Mouse (Mus musculus): ENCODE results near the gene Nsdhl. TPM values are rescaled to one million over a fixed set of nuclear protein-coding genes. Genes with fewer than 3 reads are reported as not detected.
A peak's percentile ranks its signal among the peaks of the same experiment; 100 is the strongest.

The Nsdhl gene
- polyA plus RNA-seq, 1 experiment from 2014 or later, result 37.4 TPM

DNA sequence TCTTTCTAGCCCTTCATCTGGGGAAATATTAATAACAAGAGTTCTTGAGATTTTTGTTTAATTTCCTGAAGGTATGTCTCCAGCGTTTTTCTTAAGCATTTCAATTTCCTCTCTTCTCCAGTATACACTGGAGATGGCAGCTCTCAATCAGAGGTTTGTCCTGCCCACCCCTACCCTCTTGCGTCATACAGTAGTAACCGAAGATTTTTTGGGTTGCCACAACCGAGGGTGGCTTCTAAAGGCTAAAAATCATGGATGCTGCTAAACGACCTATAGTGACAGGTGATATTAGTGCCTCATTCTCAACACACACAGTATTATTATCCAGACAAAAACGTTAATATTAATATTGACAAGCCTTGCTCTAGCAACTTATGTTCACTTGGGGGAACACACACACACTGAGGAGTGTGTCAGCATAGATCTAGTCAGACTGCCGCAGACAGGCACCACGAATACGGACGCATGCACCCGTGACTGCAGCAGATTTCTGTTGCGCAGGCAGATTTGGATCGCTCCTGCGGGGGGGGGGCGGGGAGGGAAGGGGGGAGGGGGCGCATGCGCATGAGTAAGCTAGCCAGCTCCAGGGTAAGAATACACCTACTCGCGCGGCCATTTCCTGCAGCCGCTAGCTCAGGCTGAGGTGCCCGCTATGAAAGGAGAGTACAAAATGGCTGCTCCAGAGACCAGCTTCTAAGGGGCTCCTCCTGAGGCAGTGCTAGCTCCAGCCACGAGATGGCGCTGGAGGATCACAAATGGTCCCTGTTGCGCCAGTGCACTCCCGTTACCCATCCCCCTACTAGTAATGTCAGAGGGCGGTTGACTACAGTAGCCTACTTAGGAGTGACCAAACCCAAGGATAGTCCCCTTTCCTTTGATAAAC is 89.5 kb downstream of the Nsdhl start:
- WGBS, result 20% methylated on average over 21 of the region's 27 CpGs
- ATAC-seq, result peak; percentile 100

More for the DNA sequence above, 89.5 kb downstream of the Nsdhl start:
- no peaks in the 10 kb centered on the region for H3K9me3 ChIP-seq (replicated peaks)
- H3K9ac ChIP-seq, result peak overlapping the region; percentile 46
- peak overlapping the region; percentile 31 for H3K4me3 ChIP-seq
- no peaks in the 10 kb centered on the region for H3K36me3 ChIP-seq (ENCODE audit: poor library complexity, severe bottlenecking)
- no peaks in the 10 kb centered on the region for H3K27me3 ChIP-seq
- H3K4me1 ChIP-seq, result no peaks in the 10 kb centered on the region
- H3K4me2 ChIP-seq, result peak overlapping the region; percentile 52
- peak overlapping the region; percentile 66 for H3K27ac ChIP-seq

MicroRNAs within 50 kb of the gene (microRNA counts, 519-probe panel; counts per million panel counts)
- microRNA mmu-miR-2137, result 177 counts per million, percentile 53 among the panel's probes with 10 or more counts

Small RNA genes lying within 50 kb of the gene (microRNA-seq; reads per million reads assigned to microRNA genes)
- gene Mir2137, result 1.6 reads per million

Other genes starting within 250 kb of the Nsdhl start
- gene Gabrq, start 93.4 kb upstream of the Nsdhl start, polyA plus RNA-seq (2015; fragmentation: Nextera tagmentation; extraction: Ambion mirVana), result 1.5 and 1.9 TPM in 2 replicates
- 104 TPM in 2 replicates for gene Cetn2, start 146 bp upstream of the Nsdhl start, polyA plus RNA-seq (2015; fragmentation: Nextera tagmentation; extraction: Ambion mirVana)
- gene Zfp185, start 68.8 kb downstream of the Nsdhl start, polyA plus RNA-seq (2015; fragmentation: Nextera tagmentation; extraction: Ambion mirVana), result 0.67 and 0.86 TPM in 2 replicates
- not detected in 2 replicates for gene Pnma5, start 118.5 kb downstream of the Nsdhl start, polyA plus RNA-seq (2015; fragmentation: Nextera tagmentation; extraction: Ambion mirVana)
- 1.7 and 1.9 TPM in 2 replicates for gene Pnma3, start 146.2 kb downstream of the Nsdhl start, polyA plus RNA-seq (2015; fragmentation: Nextera tagmentation; extraction: Ambion mirVana)
- 0.23 and 0.49 TPM in 2 replicates for gene Xlr4a, start 163.9 kb downstream of the Nsdhl start, polyA plus RNA-seq (2015; fragmentation: Nextera tagmentation; extraction: Ambion mirVana)
- gene Xlr3a, start 178.5 kb downstream of the Nsdhl start, polyA plus RNA-seq (2015; fragmentation: Nextera tagmentation; extraction: Ambion mirVana), result 2.9 and 3.4 TPM in 2 replicates
- 0.32 and 1.0 TPM in 2 replicates for gene Gm14685, start 198.5 kb downstream of the Nsdhl start, polyA plus RNA-seq (2015; fragmentation: Nextera tagmentation; extraction: Ambion mirVana)
- not detected in 2 replicates for gene Xlr5b, start 230.2 kb downstream of the Nsdhl start, polyA plus RNA-seq (2015; fragmentation: Nextera tagmentation; extraction: Ambion mirVana)
- gene DXBay18, start 230.9 kb downstream of the Nsdhl start, polyA plus RNA-seq (2015; fragmentation: Nextera tagmentation; extraction: Ambion mirVana), result 0.21 and 0.53 TPM in 2 replicates